8 mouse cellular contexts compared by ENCODE assay signal in the genomic region with DNA sequence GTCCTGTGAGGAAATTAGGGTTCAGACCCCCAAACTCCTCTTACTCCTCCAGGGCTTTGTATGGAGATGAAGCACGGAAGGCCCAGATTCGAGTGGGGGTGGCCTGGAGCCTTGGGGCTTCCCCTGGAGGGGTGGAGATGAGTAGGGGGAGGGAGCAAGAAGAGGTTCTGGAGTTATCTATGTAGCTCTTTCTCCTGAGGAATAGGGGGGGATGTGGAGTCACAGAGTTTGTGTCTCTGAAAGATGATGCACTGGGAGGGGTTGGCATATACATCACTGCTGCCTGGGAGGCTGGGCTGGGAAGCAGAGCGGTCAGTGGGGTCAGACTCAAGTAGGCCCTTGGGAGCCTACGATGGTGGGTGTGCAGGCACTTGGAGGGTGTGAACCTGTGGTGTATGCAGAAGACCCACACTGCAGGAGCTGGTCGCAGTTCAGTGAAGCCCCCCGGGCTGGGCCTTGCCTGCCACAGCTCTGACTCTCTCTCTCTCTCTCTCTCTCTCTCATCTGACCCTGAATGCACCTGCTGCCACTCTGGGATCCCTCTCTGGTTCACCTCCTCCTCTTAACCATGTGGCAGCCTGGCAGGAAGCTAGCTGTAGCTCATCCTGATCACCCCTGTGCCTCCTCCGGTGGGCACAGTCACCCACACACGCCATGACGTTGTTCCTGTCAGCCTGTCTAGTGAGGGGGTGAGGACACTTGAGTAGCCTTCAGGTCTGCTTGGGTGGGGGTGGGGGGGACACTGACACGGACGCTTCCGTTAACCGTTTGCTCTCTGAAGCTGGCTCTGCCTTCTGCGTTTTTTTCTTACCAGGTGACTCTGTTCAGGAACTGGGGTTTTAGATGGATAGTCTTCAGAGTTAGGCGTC. TPM values are rescaled to one million over a fixed set of nuclear protein-coding genes. Genes with fewer than 3 reads are reported as not detected.
DNase-seq lines count a peak whose midpoint lies in the region; ATAC-seq and TF ChIP-seq lines count a peak whose summit lies in the region.

No protein-coding gene starts in this region.

- H3K79me2 ChIP-seq in C2C12 (ENCODE audit: control insufficient read depth, insufficient read depth): peaks cover 78% of the 10 kb centered on the region

- 0 out of 2 replicates have a peak overlapping the region, but pooled peaks have one; percentile 5 for H3K4me2 ChIP-seq in forebrain, embryonic 11.5 days (ENCODE audit: low read depth, low read length, severe bottlenecking)
- no peak overlapping the region for H3K4me2 ChIP-seq in forebrain, embryonic 16.5 days (ENCODE audit: low read length)
- peak overlapping the region; percentile 95 for H3K4me2 ChIP-seq in limb, embryonic 13.5 days (replicated peaks)
- peak overlapping the region; percentile 93 for H3K4me2 ChIP-seq in neural tube, embryonic 12.5 days (replicated peaks)

- peaks cover 51% of the 10 kb centered on the region for H3K79me3 ChIP-seq in C2C12 (ENCODE audit: low read depth)

- H3K9me3 ChIP-seq in forebrain, embryonic 11.5 days (ENCODE audit: control insufficient read depth, low read length): no peaks in the 10 kb centered on the region
- H3K9me3 ChIP-seq in forebrain, embryonic 16.5 days (ENCODE audit: control insufficient read depth, low read length): no peaks in the 10 kb centered on the region
- H3K9me3 ChIP-seq in limb, embryonic 13.5 days: no peaks in the 10 kb centered on the region
- no peaks in the 10 kb centered on the region for H3K9me3 ChIP-seq in neural tube, embryonic 12.5 days

- H3K27me3 ChIP-seq in forebrain, embryonic 11.5 days (ENCODE audit: control insufficient read depth, insufficient read depth, low read length): peaks cover 4% of the 10 kb centered on the region; the same call in 1 of the 2 replicates
- peaks cover 9% of the 10 kb centered on the region; the same call in 1 of the 2 replicates for H3K27me3 ChIP-seq in forebrain, embryonic 16.5 days (replicated peaks; ENCODE audit: control insufficient read depth, insufficient read depth, low read length)
- no peaks in the 10 kb centered on the region for H3K27me3 ChIP-seq in C2C12 (ENCODE audit: control insufficient read depth, insufficient read depth, insufficient read length)
- H3K27me3 ChIP-seq in limb, embryonic 13.5 days: no peaks in the 10 kb centered on the region
- H3K27me3 ChIP-seq in neural tube, embryonic 12.5 days (replicated peaks): no peaks in the 10 kb centered on the region

- peak overlapping the region; percentile 56 for H3ac ChIP-seq in C2C12 (ENCODE audit: control insufficient read depth, insufficient read length, low read depth)

- H3K9ac ChIP-seq in forebrain, embryonic 11.5 days (ENCODE audit: low read length): no peak overlapping the region
- no peak overlapping the region for H3K9ac ChIP-seq in forebrain, embryonic 16.5 days (replicated peaks; ENCODE audit: low read depth, low read length)
- H3K9ac ChIP-seq in limb, embryonic 13.5 days: peak overlapping the region; percentile 94
- 0 out of 2 replicates have a peak overlapping the region, but pooled peaks have one; percentile 17 for H3K9ac ChIP-seq in neural tube, embryonic 12.5 days

- H3K27ac ChIP-seq in forebrain, embryonic 11.5 days (ENCODE audit: low read depth, low read length): no peak overlapping the region
- H3K27ac ChIP-seq in forebrain, embryonic 16.5 days (ENCODE audit: low read length): no peak overlapping the region
- peak overlapping the region; percentile 90 for H3K27ac ChIP-seq in embryonic fibroblast, embryonic 13.5 days (ENCODE audit: insufficient read depth, low read length)
- peak overlapping the region; percentile 84 for H3K27ac ChIP-seq in limb, embryonic 13.5 days
- H3K27ac ChIP-seq in neural tube, embryonic 12.5 days: no peak overlapping the region

- no peak for TF ChIP-seq CTCF in C2C12 (IDR thresholded peaks at IDR 0.05; ENCODE audit: control insufficient read depth, insufficient read depth, insufficient read length)
- TF ChIP-seq CTCF in embryonic fibroblast, embryonic 13.5 days (IDR thresholded peaks at IDR 0.05; ENCODE audit: borderline replicate concordance, insufficient read depth, low read length): no peak

- no peak overlapping the region for H3K4me3 ChIP-seq in forebrain, embryonic 11.5 days (ENCODE audit: low read depth, low read length)
- no peak overlapping the region for H3K4me3 ChIP-seq in forebrain, embryonic 16.5 days (replicated peaks; ENCODE audit: low read length)
- H3K4me3 ChIP-seq in C2C12 (ENCODE audit: insufficient read depth, poor library complexity, severe bottlenecking): peak overlapping the region; percentile 77
- H3K4me3 ChIP-seq in embryonic fibroblast, embryonic 13.5 days (ENCODE audit: insufficient read depth, low read length): peak overlapping the region; percentile 88
- H3K4me3 ChIP-seq in limb, embryonic 13.5 days: peak overlapping the region; percentile 90
- peak overlapping the region; percentile 61; the same call in 1 of the 2 replicates for H3K4me3 ChIP-seq in neural tube, embryonic 12.5 days

- peaks cover 49% of the 10 kb centered on the region for H3K4me1 ChIP-seq in forebrain, embryonic 11.5 days (replicated peaks; ENCODE audit: control insufficient read depth, insufficient read depth, low read length)
- peaks cover 73% of the 10 kb centered on the region for H3K4me1 ChIP-seq in forebrain, embryonic 16.5 days (replicated peaks; ENCODE audit: control insufficient read depth, insufficient read depth, low read length)
- H3K4me1 ChIP-seq in embryonic fibroblast, embryonic 13.5 days (ENCODE audit: control insufficient read depth, insufficient read depth, low read length): peaks cover 9% of the 10 kb centered on the region
- H3K4me1 ChIP-seq in limb, embryonic 13.5 days: peaks cover 87% of the 10 kb centered on the region
- H3K4me1 ChIP-seq in neural tube, embryonic 12.5 days: peaks cover 84% of the 10 kb centered on the region

- WGBS in forebrain, embryonic 11.5 days: 54% methylated on average over 15 of the region's 15 CpGs
- WGBS in forebrain, embryonic 16.5 days: 68% methylated on average over 15 of the region's 15 CpGs
- WGBS in limb, embryonic 13.5 days: 39% methylated on average over 15 of the region's 15 CpGs
- 57% methylated on average over 15 of the region's 15 CpGs for WGBS in neural tube, embryonic 12.5 days

- no peak for ATAC-seq in forebrain, embryonic 11.5 days (replicated peaks; ENCODE audit: low FRiP score)
- no peak for ATAC-seq in forebrain, embryonic 16.5 days
- ATAC-seq in limb, embryonic 13.5 days (ENCODE audit: low FRiP score, low read depth): no peak
- ATAC-seq in neural tube, embryonic 12.5 days (ENCODE audit: low FRiP score, low read depth): no peak

- no peaks in the 10 kb centered on the region for H3K36me3 ChIP-seq in forebrain, embryonic 11.5 days (ENCODE audit: control insufficient read depth, insufficient read depth, low read length)
- no peaks in the 10 kb centered on the region for H3K36me3 ChIP-seq in forebrain, embryonic 16.5 days (ENCODE audit: control insufficient read depth, insufficient read depth)
- no peaks in the 10 kb centered on the region for H3K36me3 ChIP-seq in C2C12 (ENCODE audit: control insufficient read depth, insufficient read depth)
- peaks cover 9% of the 10 kb centered on the region for H3K36me3 ChIP-seq in limb, embryonic 13.5 days
- H3K36me3 ChIP-seq in neural tube, embryonic 12.5 days: no peaks in the 10 kb centered on the region

- 0 out of 2 replicates have a peak, but pooled peaks have one; percentile 9 for TF ChIP-seq POLR2A in embryonic fibroblast, embryonic 13.5 days (IDR thresholded peaks at IDR 0.05; ENCODE audit: low read depth, low read length)

- no peak for DNase-seq in forebrain, embryonic 11.5 days (ENCODE audit: low spot score)
- DNase-seq in Muller cell, postnatal 12 days (ENCODE audit: inconsistent ontology term): no peak
- DNase-seq in spleen, postnatal 4 days (ENCODE audit: low spot score in 2 of 2): no peak

TF ChIP-seq in C2C12, 6 proteins besides CTCF, POLR2A, EP300 and RAD21:
- TF ChIP-seq MYOG (IDR thresholded peaks at IDR 0.05; ENCODE audit: control insufficient read depth, extremely low read depth, insufficient read length) (no peak), USF1 (IDR thresholded peaks at IDR 0.05; ENCODE audit: low read depth) (no peak), MAX (IDR thresholded peaks at IDR 0.05) (no peak), CEBPB (IDR thresholded peaks at IDR 0.05; ENCODE audit: low read depth) (no peak), FOSL1 (IDR thresholded peaks at IDR 0.05; ENCODE audit: insufficient read depth, low read length, poor library complexity, severe bottlenecking) (no peak), MYOD1 (IDR thresholded peaks at IDR 0.05; ENCODE audit: control insufficient read depth, insufficient read length, low read depth) (no peak)

RNA-seq across cellular contexts. Expression of a gene that starts 11.7 kb away (rescaled TPM):
- 23.3 and 25.2 TPM in 2 replicates for polyA plus RNA-seq in forebrain, embryonic 11.5 days (2014; fragmentation: Nextera tagmentation; extraction: Ambion mirVana)
- 9.5 and 10.6 TPM in 2 replicates for polyA plus RNA-seq in forebrain, embryonic 16.5 days (2015; fragmentation: Nextera tagmentation; extraction: Ambion mirVana)
- 31.9 TPM for polyA plus RNA-seq in C2C12 (2012; fragmentation: generic; extraction: Trizol)
- 26.8 and 28.2 TPM in 2 replicates for polyA plus RNA-seq in embryonic fibroblast, embryonic 13.5 days (2011; ENCODE audit: insufficient read length, low read depth, missing spikeins)
- 46.5 and 49.8 TPM in 2 replicates for polyA plus RNA-seq in limb, embryonic 13.5 days (2015; fragmentation: Nextera tagmentation; extraction: Ambion mirVana)
- polyA plus RNA-seq in neural tube, embryonic 12.5 days (2016; fragmentation: Nextera tagmentation; extraction: Ambion mirVana): 51.1 and 52.5 TPM in 2 replicates

RNA-seq across cellular contexts. Expression of a gene that starts 31.7 kb away (rescaled TPM):
- polyA plus RNA-seq in forebrain, embryonic 11.5 days (2014; fragmentation: Nextera tagmentation; extraction: Ambion mirVana): 52.8 and 54.7 TPM in 2 replicates
- 10.3 and 10.9 TPM in 2 replicates for polyA plus RNA-seq in forebrain, embryonic 16.5 days (2015; fragmentation: Nextera tagmentation; extraction: Ambion mirVana)
- 24.1 TPM for polyA plus RNA-seq in C2C12 (2012; fragmentation: generic; extraction: Trizol)
- 7.4 and 11.8 TPM in 2 replicates for polyA plus RNA-seq in embryonic fibroblast, embryonic 13.5 days (2011; ENCODE audit: insufficient read length, low read depth, missing spikeins)
- polyA plus RNA-seq in limb, embryonic 13.5 days (2015; fragmentation: Nextera tagmentation; extraction: Ambion mirVana): 31.4 and 32.3 TPM in 2 replicates
- 18.4 and 19.2 TPM in 2 replicates for polyA plus RNA-seq in neural tube, embryonic 12.5 days (2016; fragmentation: Nextera tagmentation; extraction: Ambion mirVana)

RNA-seq across cellular contexts. Expression of a gene that starts 43.5 kb away (rescaled TPM):
- polyA plus RNA-seq in forebrain, embryonic 11.5 days (2014; fragmentation: Nextera tagmentation; extraction: Ambion mirVana): 0.23 TPM in 1 of 2 replicates, not detected in the other
- polyA plus RNA-seq in forebrain, embryonic 16.5 days (2015; fragmentation: Nextera tagmentation; extraction: Ambion mirVana): 0.51 and 1.0 TPM in 2 replicates
- not detected for polyA plus RNA-seq in C2C12 (2012; fragmentation: generic; extraction: Trizol)
- polyA plus RNA-seq in embryonic fibroblast, embryonic 13.5 days (2011; ENCODE audit: insufficient read length, low read depth, missing spikeins): not detected in 2 replicates
- 0.41 and 0.78 TPM in 2 replicates for polyA plus RNA-seq in limb, embryonic 13.5 days (2015; fragmentation: Nextera tagmentation; extraction: Ambion mirVana)
- 1.8 and 2.0 TPM in 2 replicates for polyA plus RNA-seq in neural tube, embryonic 12.5 days (2016; fragmentation: Nextera tagmentation; extraction: Ambion mirVana)

Comparison
In these comparisons a context has a peak if more than half of its experiments do, and no peak if none do; other contexts are left out.
1. H3K27ac ChIP-seq: peak in embryonic fibroblast, embryonic 13.5 days (single experiment) and limb, embryonic 13.5 days (single experiment); none in forebrain, embryonic 11.5 days (single experiment), forebrain, embryonic 16.5 days (single experiment) and neural tube, embryonic 12.5 days (single experiment).
2. H3K4me3 ChIP-seq: peak in C2C12 (single experiment), embryonic fibroblast, embryonic 13.5 days (single experiment), limb, embryonic 13.5 days (single experiment) and neural tube, embryonic 12.5 days (single experiment); none in forebrain, embryonic 11.5 days (single experiment) and forebrain, embryonic 16.5 days (single experiment).
3. H3K9ac ChIP-seq: peak in limb, embryonic 13.5 days (single experiment) and neural tube, embryonic 12.5 days (single experiment); none in forebrain, embryonic 11.5 days (single experiment) and forebrain, embryonic 16.5 days (single experiment).